Mouse (Mus musculus): Measurements from ENCODE around the gene Cpt1c. TPM values are rescaled to one million over a fixed set of nuclear protein-coding genes. Genes with fewer than 3 reads are reported as not detected.

Cpt1c gene
- total and polyA plus RNA-seq, 2 experiments from 2014 or later, result 50.7 to 99.4 TPM

GRCm38 (mm10) chr7:44986879-44987718 is 12.4 kb upstream of the Cpt1c start:
- Histone ChIP-seq H3K9ac (replicated peaks; ENCODE audit: low read length) (peak overlapping the region; percentile 71), H3K36me3 (ENCODE audit: insufficient read depth, low read length) (peaks cover 2% of the 10 kb centered on the region; the same call in 1 of the 2 replicates), H3K4me2 (ENCODE audit: low read depth, low read length) (peak overlapping the region; percentile 81), H3K27me3 (ENCODE audit: insufficient read depth, low read length) (no peaks in the 10 kb centered on the region), H3K27ac (peak overlapping the region; percentile 89), H3K4me1 (ENCODE audit: insufficient read depth, low read length) (peaks cover 13% of the 10 kb centered on the region), H3K9me3 (ENCODE audit: low read length) (no peaks in the 10 kb centered on the region), H3K4me3 (ENCODE audit: low read length) (peak overlapping the region; percentile 97)
- under 1% methylated on average over 29 of the region's 29 CpGs for WGBS
- ATAC-seq, result peak; percentile 3; the same call in 1 of the 2 replicates
- peak; percentile 35 for DNase-seq (ENCODE audit: low spot score)
- no peak for TF ChIP-seq CTCF (IDR thresholded peaks at IDR 0.05; ENCODE audit: low read depth)

GRCm38 (mm10) chr7:44986192-44986878 is 11.7 kb upstream of the Cpt1c start, which contains the start of gene Prmt1:
Gene Prmt1 (minus strand): TSS chr7:44986568.
- no peaks in the 10 kb centered on the region for H3K9me3 ChIP-seq (ENCODE audit: low read length)

GRCm38 (mm10) chr7:44985595-44986191 is 11.0 kb upstream of the Cpt1c start:
- DNase-seq (ENCODE audit: low spot score) (peak; percentile 82), ATAC-seq (peak; percentile 6)
- Histone ChIP-seq H3K4me2 (ENCODE audit: low read depth, low read length) (peak overlapping the region; percentile 71), H3K27ac (peak overlapping the region; percentile 96), H3K4me3 (ENCODE audit: low read length) (peak overlapping the region; percentile 97), H3K9ac (replicated peaks; ENCODE audit: low read length) (peak overlapping the region; percentile 93), H3K27me3 (ENCODE audit: insufficient read depth, low read length) (no peaks in the 10 kb centered on the region), H3K36me3 (ENCODE audit: insufficient read depth, low read length) (peaks cover 16% of the 10 kb centered on the region), H3K4me1 (ENCODE audit: insufficient read depth, low read length) (peaks cover 13% of the 10 kb centered on the region), H3K9me3 (ENCODE audit: low read length) (no peaks in the 10 kb centered on the region)
- WGBS, result 0% methylated on average over 35 of the region's 45 CpGs
- peak; percentile 53 for TF ChIP-seq CTCF (IDR thresholded peaks at IDR 0.05; ENCODE audit: low read depth)

More at GRCm38 (mm10) chr7:44986192-44986878, 11.7 kb upstream of the Cpt1c start, which contains the start of gene Prmt1:
- peak within 1 kb of the TSS; percentile 93 for H3K9ac ChIP-seq (replicated peaks; ENCODE audit: low read length)
- H3K4me1 ChIP-seq (ENCODE audit: insufficient read depth, low read length), result peaks cover 13% of the 10 kb centered on the region
- DNase-seq (ENCODE audit: low spot score), result peak; percentile 100
- peak; percentile 97 for ATAC-seq
- peak within 1 kb of the TSS; percentile 81 for H3K4me2 ChIP-seq (ENCODE audit: low read depth, low read length)
- peak within 1 kb of the TSS; percentile 97 for H3K4me3 ChIP-seq (ENCODE audit: low read length)
- H3K27me3 ChIP-seq (ENCODE audit: insufficient read depth, low read length), result no peaks in the 10 kb centered on the region
- TF ChIP-seq CTCF (IDR thresholded peaks at IDR 0.05; ENCODE audit: low read depth), result no peak
- H3K36me3 ChIP-seq (ENCODE audit: insufficient read depth, low read length), result peaks cover 10% of the 10 kb centered on the region
- WGBS, result 1% methylated on average over 40 of the region's 42 CpGs
- H3K27ac ChIP-seq, result peak within 1 kb of the TSS; percentile 96

- peak overlapping the region; percentile 96; the same call in 1 of the 2 replicates for H3K27ac ChIP-seq
- ATAC-seq, result no peak
Observed at GRCm38 (mm10) chr7:44984833-44985164, 10.1 kb upstream of the Cpt1c start.

GRCm38 (mm10) chr7:44983944-44984832 is 9.5 kb upstream of the Cpt1c start:
- WGBS, result 70% methylated on average over 7 of the region's 7 CpGs
- H3K27ac ChIP-seq, result no peak overlapping the region
- no peak for ATAC-seq

More at GRCm38 (mm10) chr7:44984833-44985164, 10.1 kb upstream of the Cpt1c start:
- no peak for TF ChIP-seq CTCF (IDR thresholded peaks at IDR 0.05; ENCODE audit: low read depth)
- peaks cover 25% of the 10 kb centered on the region for H3K36me3 ChIP-seq (ENCODE audit: insufficient read depth, low read length)
- DNase-seq (ENCODE audit: low spot score), result no peak
- 34% methylated on average over 3 of the region's 3 CpGs for WGBS
- H3K9ac ChIP-seq (replicated peaks; ENCODE audit: low read length), result no peak overlapping the region
- no peaks in the 10 kb centered on the region for H3K9me3 ChIP-seq (ENCODE audit: low read length)
- H3K4me2 ChIP-seq (ENCODE audit: low read depth, low read length), result peak overlapping the region; percentile 71
- H3K27me3 ChIP-seq (ENCODE audit: insufficient read depth, low read length), result no peaks in the 10 kb centered on the region
- H3K4me3 ChIP-seq (ENCODE audit: low read length), result peak overlapping the region; percentile 97
- peaks cover 13% of the 10 kb centered on the region for H3K4me1 ChIP-seq (ENCODE audit: insufficient read depth, low read length)

More at GRCm38 (mm10) chr7:44983944-44984832, 9.5 kb upstream of the Cpt1c start:
- Histone ChIP-seq H3K27me3 (ENCODE audit: insufficient read depth, low read length) (no peaks in the 10 kb centered on the region), H3K4me2 (ENCODE audit: low read depth, low read length) (peak overlapping the region; percentile 71), H3K36me3 (ENCODE audit: insufficient read depth, low read length) (peaks cover 31% of the 10 kb centered on the region), H3K4me1 (ENCODE audit: insufficient read depth, low read length) (peaks cover 13% of the 10 kb centered on the region), H3K9me3 (ENCODE audit: low read length) (no peaks in the 10 kb centered on the region), H3K4me3 (ENCODE audit: low read length) (no peak overlapping the region), H3K9ac (replicated peaks; ENCODE audit: low read length) (0 out of 2 replicates have a peak overlapping the region, but pooled peaks have one; percentile 13)
- no peak for DNase-seq (ENCODE audit: low spot score)
- no peak for TF ChIP-seq CTCF (IDR thresholded peaks at IDR 0.05; ENCODE audit: low read depth)

Data from hindbrain, postnatal 0 days (tissue).